13 mouse cellular contexts compared by ENCODE assay signal in genomic region chr14:8335947-8336346, GRCm38 (mm10). TPM values are rescaled to one million over a fixed set of nuclear protein-coding genes. Genes with fewer than 3 reads are reported as not detected.
A peak's percentile ranks its signal among the peaks of the same experiment; 100 is the strongest.
DNase-seq lines count a peak whose midpoint lies in the region; ATAC-seq and TF ChIP-seq lines count a peak whose summit lies in the region.
"Had no signal": no experiment of that assay in that cellular context is flagged by ENCODE, and none has a peak within 500 bp of the region (broad histone marks: within the 10 kb centered on the region; RNA-seq: fewer than 3 reads in every experiment).

No protein-coding gene starts in this region.

- WGBS in heart, embryonic 16.5 days: 62% methylated on average over 10 of the region's 10 CpGs
- WGBS in heart, embryonic 11.5 days (ENCODE audit: insufficient replicate concordance): 53% methylated on average over 10 of the region's 10 CpGs
- WGBS in midbrain, embryonic 10.5 days: 64% methylated on average over 10 of the region's 10 CpGs
- 68% methylated on average over 10 of the region's 10 CpGs for WGBS in midbrain, embryonic 11.5 days
- 8% methylated on average over 10 of the region's 10 CpGs for WGBS in embryonic facial prominence, embryonic 14.5 days
- WGBS in neural tube, embryonic 15.5 days: 28% methylated on average over 10 of the region's 10 CpGs
- WGBS in lung, postnatal 0 days: 30% methylated on average over 10 of the region's 10 CpGs

- H3K9ac ChIP-seq in heart, embryonic 16.5 days (ENCODE audit: low read length): no peak overlapping the region
- H3K9ac ChIP-seq in heart, embryonic 11.5 days (ENCODE audit: low read depth, low read length): no peak overlapping the region
- no peak overlapping the region for H3K9ac ChIP-seq in midbrain, embryonic 11.5 days (ENCODE audit: low read length)
- no peak overlapping the region for H3K9ac ChIP-seq in embryonic facial prominence, embryonic 14.5 days (ENCODE audit: low read depth, low read length)
- no peak overlapping the region for H3K9ac ChIP-seq in neural tube, embryonic 15.5 days (replicated peaks)
- no peak overlapping the region for H3K9ac ChIP-seq in lung, postnatal 0 days (replicated peaks; ENCODE audit: low read depth)
- H3K9ac ChIP-seq: midbrain, embryonic 15.5 days had no signal

- H3K4me2 ChIP-seq in heart, embryonic 16.5 days (ENCODE audit: low read depth, low read length): no peak overlapping the region
- H3K4me2 ChIP-seq in heart, embryonic 11.5 days: no peak overlapping the region
- H3K4me2 ChIP-seq in midbrain, embryonic 11.5 days: no peak overlapping the region
- H3K4me2 ChIP-seq in embryonic facial prominence, embryonic 14.5 days (ENCODE audit: low read depth, low read length): no peak overlapping the region
- no peak overlapping the region for H3K4me2 ChIP-seq in neural tube, embryonic 15.5 days
- no peak overlapping the region for H3K4me2 ChIP-seq in lung, postnatal 0 days (replicated peaks; ENCODE audit: low read depth, low read length)
- H3K4me2 ChIP-seq: midbrain, embryonic 15.5 days had no signal

- ATAC-seq in heart, embryonic 16.5 days (replicated peaks; ENCODE audit: extremely low read depth, insufficient read depth, low FRiP score): peak; percentile 37; the same call in 1 of the 2 replicates
- no peak for ATAC-seq in heart, embryonic 11.5 days (replicated peaks; ENCODE audit: insufficient number of reproducible peaks, low FRiP score, low TSS enrichment)
- no peak for ATAC-seq in midbrain, embryonic 11.5 days (ENCODE audit: low FRiP score)
- ATAC-seq in embryonic facial prominence, embryonic 14.5 days (ENCODE audit: low read depth): peak; percentile 85
- peak; percentile 50 for ATAC-seq in neural tube, embryonic 15.5 days (ENCODE audit: low FRiP score)
- ATAC-seq in lung, postnatal 0 days: no peak
- ATAC-seq: midbrain, embryonic 15.5 days had no signal

- DNase-seq in midbrain, embryonic 10.5 days (ENCODE audit: low spot score): peak; percentile 22
- no peak for DNase-seq in midbrain, embryonic 11.5 days (ENCODE audit: low spot score, missing footprints)
- DNase-seq in embryonic facial prominence, embryonic 14.5 days (ENCODE audit: low spot score): peak; percentile 88
- no peak for DNase-seq in lung, adult 18-20 months
- no peak for DNase-seq in lung, postnatal 0 days (ENCODE audit: low spot score)
- DNase-seq: adrenal gland, adult 8-10 months; cerebellum, adult 11 months had no signal

- H3K27me3 ChIP-seq in heart, embryonic 16.5 days (ENCODE audit: control insufficient read depth, insufficient read depth, low read length): no peaks in the 10 kb centered on the region
- 0 out of 2 replicates have a peak, but pooled peaks cover 2% of the 10 kb centered on the region for H3K27me3 ChIP-seq in heart, embryonic 11.5 days (ENCODE audit: control insufficient read depth, insufficient read depth, low read length)
- H3K27me3 ChIP-seq in midbrain, embryonic 10.5 days (ENCODE audit: low read depth, poor library complexity, severe bottlenecking): no peaks in the 10 kb centered on the region
- H3K27me3 ChIP-seq in midbrain, embryonic 11.5 days (ENCODE audit: control insufficient read depth, insufficient read depth, low read length): no peaks in the 10 kb centered on the region
- H3K27me3 ChIP-seq in embryonic facial prominence, embryonic 14.5 days (replicated peaks; ENCODE audit: control insufficient read depth, insufficient read depth, low read length): no peaks in the 10 kb centered on the region
- H3K27me3 ChIP-seq in neural tube, embryonic 15.5 days (replicated peaks): 0 out of 2 replicates have a peak, but pooled peaks cover 2% of the 10 kb centered on the region
- H3K27me3 ChIP-seq in lung, postnatal 0 days (replicated peaks; ENCODE audit: insufficient read depth, low read length): no peaks in the 10 kb centered on the region
- H3K27me3 ChIP-seq: midbrain, embryonic 15.5 days had no signal

- TF ChIP-seq EP300 in lung, postnatal 0 days (IDR thresholded peaks at IDR 0.05): no peak

- no peak for TF ChIP-seq CTCF in lung, postnatal 0 days (IDR thresholded peaks at IDR 0.05)

- no peaks in the 10 kb centered on the region for H3K36me3 ChIP-seq in heart, embryonic 16.5 days (ENCODE audit: control insufficient read depth, insufficient read depth)
- no peaks in the 10 kb centered on the region for H3K36me3 ChIP-seq in heart, embryonic 11.5 days (ENCODE audit: control insufficient read depth, insufficient read depth, low read length)
- no peaks in the 10 kb centered on the region for H3K36me3 ChIP-seq in midbrain, embryonic 10.5 days
- H3K36me3 ChIP-seq in midbrain, embryonic 11.5 days (ENCODE audit: control insufficient read depth, insufficient read depth, low read length): no peaks in the 10 kb centered on the region
- H3K36me3 ChIP-seq in embryonic facial prominence, embryonic 14.5 days (ENCODE audit: control insufficient read depth, insufficient read depth, low read length): no peaks in the 10 kb centered on the region
- no peaks in the 10 kb centered on the region for H3K36me3 ChIP-seq in neural tube, embryonic 15.5 days
- no peaks in the 10 kb centered on the region for H3K36me3 ChIP-seq in lung, postnatal 0 days (ENCODE audit: insufficient read depth, low read length)
- H3K36me3 ChIP-seq: midbrain, embryonic 15.5 days had no signal

- no peak overlapping the region for H3K4me3 ChIP-seq in heart, embryonic 16.5 days (ENCODE audit: low read length)
- no peak overlapping the region for H3K4me3 ChIP-seq in heart, embryonic 11.5 days (ENCODE audit: low read depth, low read length)
- no peak overlapping the region for H3K4me3 ChIP-seq in midbrain, embryonic 10.5 days
- no peak overlapping the region for H3K4me3 ChIP-seq in midbrain, embryonic 11.5 days (ENCODE audit: low read depth, low read length)
- no peak overlapping the region for H3K4me3 ChIP-seq in embryonic facial prominence, embryonic 14.5 days (ENCODE audit: low read depth, low read length)
- H3K4me3 ChIP-seq in neural tube, embryonic 15.5 days (replicated peaks): no peak overlapping the region
- H3K4me3 ChIP-seq in lung, postnatal 0 days (ENCODE audit: low read depth, low read length): no peak overlapping the region
- H3K4me3 ChIP-seq: erythroblast, embryonic 14.5 days; left cerebral cortex, adult 2 months; midbrain, embryonic 15.5 days had no signal

- H3K9me3 ChIP-seq in heart, embryonic 16.5 days (replicated peaks; ENCODE audit: control insufficient read depth, low read length): no peaks in the 10 kb centered on the region
- no peaks in the 10 kb centered on the region for H3K9me3 ChIP-seq in heart, embryonic 11.5 days (replicated peaks; ENCODE audit: control insufficient read depth, low read length)
- no peaks in the 10 kb centered on the region for H3K9me3 ChIP-seq in midbrain, embryonic 10.5 days (replicated peaks)
- H3K9me3 ChIP-seq in midbrain, embryonic 11.5 days (ENCODE audit: control insufficient read depth, low read length): no peaks in the 10 kb centered on the region
- H3K9me3 ChIP-seq in embryonic facial prominence, embryonic 14.5 days (ENCODE audit: control insufficient read depth, low read length): no peaks in the 10 kb centered on the region
- H3K9me3 ChIP-seq in neural tube, embryonic 15.5 days (replicated peaks): no peaks in the 10 kb centered on the region
- no peaks in the 10 kb centered on the region for H3K9me3 ChIP-seq in lung, postnatal 0 days (ENCODE audit: low read length)
- H3K9me3 ChIP-seq: midbrain, embryonic 15.5 days had no signal

- H3K4me1 ChIP-seq in heart, embryonic 16.5 days (ENCODE audit: control insufficient read depth, insufficient read depth, low read length): peaks cover 5% of the 10 kb centered on the region
- H3K4me1 ChIP-seq in heart, embryonic 11.5 days (ENCODE audit: control insufficient read depth, insufficient read depth, low read length): no peaks in the 10 kb centered on the region
- H3K4me1 ChIP-seq in midbrain, embryonic 10.5 days: peaks cover 3% of the 10 kb centered on the region; the same call in 1 of the 2 replicates
- no peaks in the 10 kb centered on the region for H3K4me1 ChIP-seq in midbrain, embryonic 11.5 days (ENCODE audit: control insufficient read depth, insufficient read depth, low read length)
- H3K4me1 ChIP-seq in embryonic facial prominence, embryonic 14.5 days (ENCODE audit: control insufficient read depth, insufficient read depth, low read length): peaks cover 17% of the 10 kb centered on the region; the same call in 1 of the 2 replicates
- peaks cover 3% of the 10 kb centered on the region; the same call in 1 of the 2 replicates for H3K4me1 ChIP-seq in neural tube, embryonic 15.5 days
- no peaks in the 10 kb centered on the region for H3K4me1 ChIP-seq in lung, postnatal 0 days (ENCODE audit: insufficient read depth, low read depth, low read length)
- H3K4me1 ChIP-seq: midbrain, embryonic 15.5 days had no signal

- H3K27ac ChIP-seq in heart, embryonic 16.5 days (ENCODE audit: low read length): no peak overlapping the region
- no peak overlapping the region for H3K27ac ChIP-seq in heart, embryonic 11.5 days (ENCODE audit: low read depth, low read length)
- 0 out of 2 replicates have a peak overlapping the region, but pooled peaks have one; percentile 23 for H3K27ac ChIP-seq in midbrain, embryonic 10.5 days (replicated peaks)
- no peak overlapping the region for H3K27ac ChIP-seq in midbrain, embryonic 11.5 days (ENCODE audit: low read depth, low read length)
- H3K27ac ChIP-seq in embryonic facial prominence, embryonic 14.5 days (replicated peaks; ENCODE audit: low read depth, low read length): peak overlapping the region; percentile 48; the same call in 1 of the 2 replicates
- no peak overlapping the region for H3K27ac ChIP-seq in neural tube, embryonic 15.5 days (replicated peaks)
- H3K27ac ChIP-seq in lung, postnatal 0 days (ENCODE audit: low read length): no peak overlapping the region
- H3K27ac ChIP-seq: left cerebral cortex, adult 2 months; midbrain, embryonic 15.5 days had no signal

RNA-seq across cellular contexts. Expression of gene Fam107a, which starts 18.1 kb away (rescaled TPM):
- polyA plus RNA-seq in heart, embryonic 16.5 days (2015; fragmentation: Nextera tagmentation; extraction: Ambion mirVana): 0.45 and 0.49 TPM in 2 replicates
- polyA plus RNA-seq in heart, embryonic 11.5 days (2014; fragmentation: Nextera tagmentation; extraction: Ambion mirVana): 0.23 and 0.30 TPM in 2 replicates
- polyA plus RNA-seq in midbrain, embryonic 10.5 days (2016; fragmentation: Nextera tagmentation; extraction: Ambion mirVana): 0.14 and 0.34 TPM in 2 replicates
- polyA plus RNA-seq in midbrain, embryonic 11.5 days (2014; fragmentation: Nextera tagmentation; extraction: Ambion mirVana): 0.20 and 0.33 TPM in 2 replicates
- 0.85 and 1.5 TPM in 2 replicates for polyA plus RNA-seq in embryonic facial prominence, embryonic 14.5 days (2014; fragmentation: Nextera tagmentation; extraction: Ambion mirVana)
- 0.44 and 0.87 TPM in 2 replicates for polyA plus RNA-seq in neural tube, embryonic 15.5 days (2015; fragmentation: Nextera tagmentation; extraction: Ambion mirVana)
- polyA plus RNA-seq in lung, postnatal 0 days (2015; fragmentation: Nextera tagmentation; extraction: Ambion mirVana): 0.21 and 0.56 TPM in 2 replicates
- polyA plus RNA-seq: erythroblast, embryonic 14.5 days had no signal

RNA-seq across cellular contexts. Expression of gene Oit1, which starts 42.6 kb away (rescaled TPM):
- 0.66 and 1.1 TPM in 2 replicates for polyA plus RNA-seq in heart, embryonic 16.5 days (2015; fragmentation: Nextera tagmentation; extraction: Ambion mirVana)
- polyA plus RNA-seq in heart, embryonic 11.5 days (2014; fragmentation: Nextera tagmentation; extraction: Ambion mirVana): not detected in 2 replicates
- 0.09 TPM in 1 of 2 replicates, not detected in the other for polyA plus RNA-seq in midbrain, embryonic 10.5 days (2016; fragmentation: Nextera tagmentation; extraction: Ambion mirVana)
- polyA plus RNA-seq in midbrain, embryonic 11.5 days (2014; fragmentation: Nextera tagmentation; extraction: Ambion mirVana): not detected in 2 replicates
- polyA plus RNA-seq in embryonic facial prominence, embryonic 14.5 days (2014; fragmentation: Nextera tagmentation; extraction: Ambion mirVana): 1.5 and 1.9 TPM in 2 replicates
- 1.3 TPM in 1 of 2 replicates, not detected in the other for polyA plus RNA-seq in neural tube, embryonic 15.5 days (2015; fragmentation: Nextera tagmentation; extraction: Ambion mirVana)
- polyA plus RNA-seq in lung, postnatal 0 days (2015; fragmentation: Nextera tagmentation; extraction: Ambion mirVana): 2.6 and 2.7 TPM in 2 replicates
- polyA plus RNA-seq: erythroblast, embryonic 14.5 days; midbrain, embryonic 15.5 days had no signal

Comparison
In these comparisons a context has a peak if more than half of its experiments do, and no peak if none do; other contexts are left out.
1. ATAC-seq: peak in heart, embryonic 16.5 days (single experiment), embryonic facial prominence, embryonic 14.5 days (single experiment) and neural tube, embryonic 15.5 days (single experiment); none in heart, embryonic 11.5 days (single experiment), midbrain, embryonic 11.5 days (single experiment) and lung, postnatal 0 days (single experiment).
2. H3K27ac ChIP-seq: peak in midbrain, embryonic 10.5 days (single experiment) and embryonic facial prominence, embryonic 14.5 days (single experiment); none in heart, embryonic 16.5 days (single experiment), heart, embryonic 11.5 days (single experiment), midbrain, embryonic 11.5 days (single experiment), neural tube, embryonic 15.5 days (single experiment) and lung, postnatal 0 days (single experiment).
3. DNase-seq: peak in midbrain, embryonic 10.5 days (single experiment) and embryonic facial prominence, embryonic 14.5 days (single experiment); none in midbrain, embryonic 11.5 days (single experiment), lung, adult 18-20 months (0 of 2) and lung, postnatal 0 days (single experiment).